Comparison of ENCODE assay signal across 22 mouse cellular contexts in genomic region chr3:82707628-82708027, GRCm38 (mm10).
DNase-seq lines count a peak whose midpoint lies in the region; ATAC-seq and TF ChIP-seq lines count a peak whose summit lies in the region.
"Had no signal": no experiment of that assay in that cellular context is flagged by ENCODE, and none has a peak within 500 bp of the region (broad histone marks: within the 10 kb centered on the region; RNA-seq: fewer than 3 reads in every experiment).

No protein-coding gene starts in this region.

- peak; percentile 47 for DNase-seq in limb, embryonic 14.5 days (ENCODE audit: low spot score)
- DNase-seq in limb, embryonic 10.5 days (ENCODE audit: low spot score): no peak
- DNase-seq in adrenal gland, adult 8-10 months: peak; percentile 30
- no peak for DNase-seq in right cerebral cortex, postnatal 36 days (ENCODE audit: low spot score in 2 of 2)
- no peak for DNase-seq in frontal cortex, adult 2 months (ENCODE audit: extremely low spot score in 1 of 2, low spot score in 1 of 2)
- DNase-seq in ovary, postnatal 10 days (ENCODE audit: low spot score): no peak
- DNase-seq: cerebellum, adult 18-20 months; cerebellum, postnatal 25 days; gastrocnemius, postnatal 10 days; heart, adult 11 months; heart, postnatal 10 days; kidney, postnatal 36 days; thymus, postnatal 14 days had no signal

- no peak overlapping the region for H3K4me3 ChIP-seq in limb, embryonic 14.5 days (replicated peaks; ENCODE audit: low read length)
- H3K4me3 ChIP-seq in limb, embryonic 10.5 days: no peak overlapping the region
- no peak overlapping the region for H3K4me3 ChIP-seq in limb, embryonic 15.5 days
- H3K4me3 ChIP-seq: embryonic facial prominence, embryonic 13.5 days; kidney, embryonic 15.5 days; neural tube, embryonic 15.5 days had no signal

- H3K27ac ChIP-seq in limb, embryonic 14.5 days (replicated peaks; ENCODE audit: low read depth, low read length): no peak overlapping the region
- H3K27ac ChIP-seq in limb, embryonic 10.5 days: no peak overlapping the region
- no peak overlapping the region for H3K27ac ChIP-seq in limb, embryonic 15.5 days
- H3K27ac ChIP-seq: embryonic facial prominence, embryonic 13.5 days; hindbrain, postnatal 0 days; kidney, embryonic 15.5 days; neural tube, embryonic 15.5 days had no signal

- ATAC-seq in limb, embryonic 14.5 days (ENCODE audit: low FRiP score, low read depth): peak; percentile 19; the same call in 1 of the 2 replicates
- peak; percentile 52; the same call in 1 of the 2 replicates for ATAC-seq in limb, embryonic 15.5 days (ENCODE audit: insufficient number of reproducible peaks, low FRiP score, low TSS enrichment, low read depth)
- ATAC-seq: forebrain, embryonic 14.5 days; hindbrain, postnatal 0 days; intestine, embryonic 16.5 days had no signal

- no peaks in the 10 kb centered on the region for H3K4me1 ChIP-seq in limb, embryonic 14.5 days (ENCODE audit: control insufficient read depth, insufficient read depth, low read length)
- H3K4me1 ChIP-seq in limb, embryonic 10.5 days: no peaks in the 10 kb centered on the region
- no peaks in the 10 kb centered on the region for H3K4me1 ChIP-seq in limb, embryonic 15.5 days
- H3K4me1 ChIP-seq: embryonic facial prominence, embryonic 13.5 days; kidney, embryonic 15.5 days; neural tube, embryonic 15.5 days had no signal

- no peaks in the 10 kb centered on the region for H3K9me3 ChIP-seq in limb, embryonic 14.5 days (ENCODE audit: control insufficient read depth, low read length)
- no peaks in the 10 kb centered on the region for H3K9me3 ChIP-seq in limb, embryonic 10.5 days (replicated peaks)
- H3K9me3 ChIP-seq in limb, embryonic 15.5 days: no peaks in the 10 kb centered on the region
- H3K9me3 ChIP-seq: embryonic facial prominence, embryonic 13.5 days; kidney, embryonic 15.5 days; neural tube, embryonic 15.5 days had no signal

- 66% methylated on average over 4 of the region's 4 CpGs for WGBS in limb, embryonic 14.5 days
- WGBS in limb, embryonic 10.5 days: 78% methylated on average over 4 of the region's 4 CpGs
- 55% methylated on average over 4 of the region's 4 CpGs for WGBS in limb, embryonic 15.5 days

- no peak overlapping the region for H3K9ac ChIP-seq in limb, embryonic 14.5 days (ENCODE audit: low read depth, low read length, severe bottlenecking)
- H3K9ac ChIP-seq in limb, embryonic 15.5 days: no peak overlapping the region
- H3K9ac ChIP-seq: embryonic facial prominence, embryonic 13.5 days; kidney, embryonic 15.5 days; neural tube, embryonic 15.5 days had no signal

- H3K36me3 ChIP-seq in limb, embryonic 14.5 days (ENCODE audit: control insufficient read depth, insufficient read depth, low read length): no peaks in the 10 kb centered on the region
- no peaks in the 10 kb centered on the region for H3K36me3 ChIP-seq in limb, embryonic 10.5 days
- no peaks in the 10 kb centered on the region for H3K36me3 ChIP-seq in limb, embryonic 15.5 days
- H3K36me3 ChIP-seq: embryonic facial prominence, embryonic 13.5 days; kidney, embryonic 15.5 days; neural tube, embryonic 15.5 days had no signal

- no peaks in the 10 kb centered on the region for H3K27me3 ChIP-seq in limb, embryonic 14.5 days (ENCODE audit: control insufficient read depth, insufficient read depth, low read length)
- no peaks in the 10 kb centered on the region for H3K27me3 ChIP-seq in limb, embryonic 10.5 days (ENCODE audit: low read depth, poor library complexity, severe bottlenecking)
- no peaks in the 10 kb centered on the region for H3K27me3 ChIP-seq in limb, embryonic 15.5 days
- H3K27me3 ChIP-seq: embryonic facial prominence, embryonic 13.5 days; kidney, embryonic 15.5 days; neural tube, embryonic 15.5 days had no signal

- TF ChIP-seq POLR2A in limb, embryonic 14.5 days (IDR thresholded peaks at IDR 0.05; ENCODE audit: borderline replicate concordance, extremely low read depth, insufficient read depth, insufficient read length): no peak

- H3K4me2 ChIP-seq in limb, embryonic 14.5 days (replicated peaks; ENCODE audit: low read depth, low read length, severe bottlenecking): no peak overlapping the region
- H3K4me2 ChIP-seq in limb, embryonic 15.5 days: no peak overlapping the region
- H3K4me2 ChIP-seq: embryonic facial prominence, embryonic 13.5 days; heart, embryonic 11.5 days; kidney, embryonic 15.5 days; midbrain, embryonic 11.5 days; neural tube, embryonic 15.5 days had no signal

Comparison
In these comparisons a context has a peak if more than half of its experiments do, and no peak if none do; other contexts are left out.
1. DNase-seq: peak in limb, embryonic 14.5 days (single experiment) and adrenal gland, adult 8-10 months (single experiment); none in limb, embryonic 10.5 days (single experiment), right cerebral cortex, postnatal 36 days (0 of 2), frontal cortex, adult 2 months (0 of 2) and ovary, postnatal 10 days (single experiment).